Mouse (Mus musculus) ES-E14 (cell line): ENCODE measurements around the gene Resp18.

Source experiments
- CHD2 ChIP-seq: IDR thresholded peaks from 2 replicates; pipeline ENCODE4 v1.6.1; 2014; ENCODE audit warnings: mild to moderate bottlenecking, low read depth, low read length, inconsistent platforms
- HCFC1 ChIP-seq: IDR thresholded peaks from 2 replicates; pipeline ENCODE4 v1.6.1; 2012; ENCODE audit warnings: low read length, inconsistent platforms, borderline replicate concordance; ENCODE audit not compliant: insufficient read depth
- MAFK ChIP-seq: IDR thresholded peaks from 2 replicates; pipeline ENCODE4 v1.6.1; 2014; ENCODE audit warnings: mild to moderate bottlenecking, low read depth, low read length, inconsistent platforms; ENCODE audit not compliant: insufficient read depth
- ZC3H11A ChIP-seq: IDR thresholded peaks from 2 replicates; pipeline ENCODE4 v1.6.1; 2012; ENCODE audit warnings: low read depth, mild to moderate bottlenecking, inconsistent platforms, low read length, borderline replicate concordance

DNA sequence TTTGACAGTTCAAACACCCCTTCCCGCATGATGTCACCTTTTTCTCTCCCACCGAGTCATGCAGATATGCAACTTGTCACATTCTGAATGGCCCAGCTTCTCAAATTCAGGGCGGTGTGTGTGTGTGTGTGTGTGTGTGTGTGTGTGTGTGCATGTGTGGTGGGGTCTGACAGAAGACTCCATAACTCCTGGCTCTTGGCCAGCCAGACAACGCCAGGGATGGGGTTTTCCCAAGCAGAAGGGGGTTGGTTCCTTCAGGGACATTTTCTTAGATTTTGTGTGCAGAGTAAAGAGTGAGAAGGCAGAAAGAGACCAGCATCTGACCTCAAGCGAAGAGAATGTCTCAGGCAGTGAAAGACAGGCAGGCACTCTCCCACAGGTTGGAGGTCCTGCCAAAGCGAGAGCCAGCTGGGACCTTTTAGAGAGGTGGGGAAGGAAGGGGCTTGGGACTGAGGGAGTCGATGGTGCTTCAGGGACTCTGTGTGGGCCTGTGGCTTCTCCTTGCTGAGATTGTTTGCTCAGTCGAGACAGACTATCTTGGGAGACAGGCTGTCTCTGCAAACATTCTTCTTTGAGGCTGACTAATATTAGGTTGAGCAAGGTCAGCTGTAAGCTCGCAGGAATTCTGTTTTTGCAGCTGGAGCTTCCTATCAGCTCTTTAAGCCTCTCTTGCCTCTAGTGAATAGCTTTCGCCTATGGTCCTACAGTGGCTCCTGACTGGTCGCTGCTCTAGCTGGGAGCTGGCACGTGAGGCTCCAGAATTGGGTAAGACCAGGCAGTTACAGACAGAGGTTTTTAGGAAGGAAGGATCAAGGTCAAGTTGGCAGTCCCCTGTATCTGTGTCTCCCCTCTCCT, 14.5 kb upstream of the Resp18 start:
- TF ChIP-seq ZC3H11A, result no peak
- no peak for TF ChIP-seq HCFC1
- TF ChIP-seq MAFK, result no peak
- no peak for TF ChIP-seq CHD2
